Mouse (Mus musculus): ENCODE results near the gene Exoc2.

The Exoc2 gene

DNA sequence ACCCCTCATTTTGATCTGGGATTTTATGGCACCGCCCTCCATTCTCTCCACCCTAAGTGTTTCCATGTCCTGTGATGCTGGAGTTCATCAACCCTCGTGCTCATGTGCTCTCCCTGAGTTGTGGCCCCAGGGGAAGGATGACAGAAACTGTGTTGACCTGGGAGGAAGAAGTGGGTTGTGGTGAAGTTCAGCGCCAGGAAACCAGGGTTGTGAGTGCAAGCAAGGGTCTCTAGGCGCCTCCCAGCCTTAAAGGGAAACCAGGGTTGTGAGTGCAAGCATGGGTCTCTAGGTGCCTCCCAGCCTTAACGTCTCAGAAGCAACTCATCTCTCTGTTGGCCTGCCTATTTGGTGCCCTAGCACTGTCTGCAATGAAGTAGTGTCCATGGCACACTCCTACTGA, 160.4 kb downstream of the Exoc2 start:
- DNase-seq = no peak

DNA sequence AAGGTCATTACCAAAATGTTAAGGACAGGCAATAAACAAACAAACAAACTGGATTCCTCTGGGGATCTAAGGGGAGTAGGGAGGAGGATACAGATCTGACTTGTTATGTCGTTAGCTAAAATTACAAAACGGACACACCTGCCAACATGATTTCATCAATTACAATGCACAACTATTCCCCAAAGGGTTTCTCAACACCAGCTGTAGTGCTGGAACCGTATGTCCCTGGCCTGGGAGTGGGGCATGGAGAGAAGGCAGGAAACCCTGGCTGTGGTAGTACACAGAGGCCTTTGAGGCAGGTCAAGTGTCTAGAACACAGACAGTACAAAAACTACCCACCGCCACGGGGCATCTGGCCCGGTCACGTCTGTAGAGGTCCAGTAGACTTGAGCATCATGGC, 164.7 kb downstream of the Exoc2 start:
- DNase-seq = no peak

DNA sequence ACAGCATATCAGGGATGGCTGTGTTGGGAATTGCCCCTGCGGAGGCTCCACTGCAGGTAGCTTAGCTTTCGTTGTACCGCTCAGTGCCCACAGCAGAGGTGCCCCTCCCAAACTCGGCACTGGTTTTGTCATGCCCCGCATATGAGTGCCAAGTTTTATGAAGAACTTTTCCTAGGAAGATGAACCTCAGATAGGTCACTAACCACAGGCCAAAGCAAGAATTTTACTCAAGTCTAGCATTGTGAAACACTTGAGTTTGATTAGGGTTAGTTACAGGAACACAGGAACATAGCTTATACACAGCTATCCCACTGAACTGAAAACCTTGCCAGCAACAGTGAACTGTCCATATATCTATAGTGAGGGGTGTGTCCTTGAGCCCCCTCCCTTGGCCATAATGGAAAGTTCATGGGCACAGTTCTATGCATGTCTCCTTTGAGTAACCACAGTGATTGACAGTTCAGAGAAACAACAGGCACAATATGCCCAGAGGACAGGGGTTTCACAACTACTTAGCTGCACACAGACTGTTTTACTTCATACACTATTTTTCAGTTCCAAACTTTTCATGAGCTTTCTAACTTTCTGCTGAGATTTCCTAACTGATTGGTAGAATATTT, 171.4 kb downstream of the Exoc2 start:
- DNase-seq = no peak

DNA sequence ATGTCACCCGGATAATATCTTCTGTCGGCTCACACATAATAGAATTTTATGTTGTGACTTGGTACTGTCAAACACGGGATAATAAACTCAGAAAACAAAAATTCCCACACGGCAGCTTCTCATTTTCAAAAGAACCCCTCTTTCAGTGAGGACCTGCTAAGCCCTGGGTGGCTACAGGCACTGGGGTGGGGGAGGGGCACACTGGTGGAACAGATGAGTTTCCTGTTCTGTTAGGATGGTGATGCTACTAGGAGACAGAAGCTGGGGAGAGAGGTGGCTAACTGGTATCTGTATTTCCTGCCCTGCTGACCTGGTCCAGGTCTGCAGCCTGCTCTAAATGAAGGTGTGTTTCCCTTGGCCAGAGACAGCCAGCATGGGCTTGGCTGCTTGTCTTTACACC, 172.0 kb downstream of the Exoc2 start:
- no peak for DNase-seq

DNA sequence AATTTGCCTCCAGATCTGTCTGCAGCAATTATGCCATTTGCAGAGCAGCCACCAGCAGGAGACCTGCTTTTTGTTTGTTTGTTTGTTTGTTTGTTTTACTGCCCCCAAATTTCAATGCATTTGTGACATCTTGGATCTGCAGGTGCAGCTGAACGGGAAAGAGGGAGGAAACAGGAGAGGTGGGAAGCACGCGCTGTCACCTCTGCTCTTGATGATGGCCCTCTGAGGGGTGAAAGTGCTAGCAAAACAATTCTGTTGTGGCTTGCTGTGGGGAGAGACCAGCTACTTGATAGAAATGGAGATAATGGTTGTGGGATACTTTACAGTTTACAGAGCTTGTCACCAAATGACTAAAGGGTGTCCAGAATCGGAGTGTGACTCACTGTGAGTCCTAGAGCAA, 177.9 kb downstream of the Exoc2 start:
- no peak for DNase-seq

DNA sequence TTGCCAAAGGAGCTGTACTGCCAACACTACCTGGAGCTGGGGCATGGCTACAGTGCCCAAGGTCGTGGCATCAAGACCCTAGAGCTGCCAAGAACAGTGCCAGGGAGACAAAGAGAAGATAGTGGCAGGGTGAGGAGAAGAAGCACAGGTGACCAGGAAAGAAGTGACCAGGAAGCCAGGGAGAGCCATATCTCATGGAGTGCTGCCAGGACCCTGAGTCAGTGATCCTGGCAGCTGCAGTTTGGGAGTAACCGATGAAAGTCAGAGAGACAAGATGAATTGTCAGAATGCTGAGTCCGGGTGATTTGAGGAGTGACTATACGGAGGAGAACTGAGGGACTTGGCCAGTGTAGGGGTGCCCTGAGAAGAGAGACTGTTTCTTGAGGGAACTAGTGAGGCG, 180.3 kb downstream of the Exoc2 start:
- no peak for DNase-seq

DNA sequence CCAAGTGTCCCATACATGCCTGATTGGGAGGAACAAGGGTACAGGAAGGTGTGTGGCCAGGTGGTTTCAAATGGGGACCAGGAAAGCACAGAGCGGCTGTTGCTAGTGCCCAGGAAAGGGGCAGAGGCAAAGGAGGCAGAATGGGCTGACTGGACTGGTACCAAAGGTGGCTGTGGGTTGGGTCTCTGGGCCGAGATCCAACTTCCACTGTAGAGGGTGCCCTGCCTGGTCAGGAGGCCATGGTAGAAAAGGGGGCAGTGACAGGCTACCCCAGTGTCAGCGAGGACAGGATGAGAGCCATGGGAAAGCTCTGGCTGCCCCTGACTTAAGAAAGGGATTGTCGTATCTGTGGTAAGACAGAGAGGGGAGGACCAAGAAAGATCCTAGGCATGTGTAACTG, 180.7 kb downstream of the Exoc2 start:
- DNase-seq = no peak

DNA sequence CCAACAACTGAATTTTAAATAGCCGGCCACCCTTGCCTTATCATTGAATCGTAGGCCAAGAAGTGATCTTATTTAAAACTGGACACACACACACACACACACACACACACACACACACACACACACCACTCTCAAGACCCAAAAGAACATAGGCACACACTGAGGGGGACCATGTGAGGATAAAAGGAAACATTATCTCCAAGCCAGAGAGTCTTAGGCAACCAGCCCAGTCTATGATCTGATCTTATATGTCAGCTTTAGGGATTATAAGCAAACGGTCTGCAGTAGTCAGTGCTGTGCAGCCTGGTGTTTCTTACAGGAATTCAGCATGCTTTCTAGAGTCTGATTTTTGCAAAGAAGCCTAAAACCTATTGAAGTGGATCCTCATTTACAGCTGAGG, 181.2 kb downstream of the Exoc2 start:
- no peak for DNase-seq

DNA sequence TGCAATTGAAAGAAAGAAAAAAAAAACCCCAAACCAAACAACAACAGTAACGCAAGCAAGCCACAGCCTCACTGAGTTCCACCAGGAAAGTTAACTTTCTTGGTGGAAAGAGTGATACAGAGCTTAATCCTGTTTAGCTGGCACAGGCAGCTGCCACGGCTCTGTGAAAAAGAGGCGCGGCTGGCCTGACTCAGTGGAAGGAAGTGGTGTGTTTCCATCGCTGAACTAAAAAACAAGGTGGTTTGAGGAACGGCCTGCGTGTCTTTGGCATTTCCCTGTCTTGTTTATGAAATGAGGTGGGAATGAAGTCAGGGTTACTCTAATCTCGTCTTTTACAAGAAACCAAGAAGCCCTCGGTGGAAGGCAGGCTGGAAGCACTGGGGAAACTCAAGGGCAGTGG, 181.6 kb downstream of the Exoc2 start:
- DNase-seq = no peak

DNA sequence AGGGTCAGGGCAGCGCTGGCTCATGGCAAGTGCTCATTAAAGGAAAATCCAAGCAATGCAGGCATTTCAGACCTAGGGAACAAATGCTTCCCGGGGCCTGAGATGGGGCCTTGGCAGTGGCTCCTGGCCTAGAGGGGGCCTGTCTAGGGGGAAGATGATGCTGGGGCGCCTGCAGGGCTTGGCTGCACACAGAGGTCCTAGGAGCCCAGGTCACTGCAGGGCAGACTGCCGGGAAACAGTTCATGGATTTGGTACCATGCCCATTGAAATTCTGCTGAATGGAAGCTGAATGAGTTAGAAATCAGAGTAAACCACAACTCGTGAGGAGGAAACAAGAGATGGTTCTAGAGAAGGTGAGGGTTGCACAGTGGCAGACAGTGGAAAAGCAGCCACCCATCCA, 183.9 kb downstream of the Exoc2 start:
- DNase-seq = no peak

DNA sequence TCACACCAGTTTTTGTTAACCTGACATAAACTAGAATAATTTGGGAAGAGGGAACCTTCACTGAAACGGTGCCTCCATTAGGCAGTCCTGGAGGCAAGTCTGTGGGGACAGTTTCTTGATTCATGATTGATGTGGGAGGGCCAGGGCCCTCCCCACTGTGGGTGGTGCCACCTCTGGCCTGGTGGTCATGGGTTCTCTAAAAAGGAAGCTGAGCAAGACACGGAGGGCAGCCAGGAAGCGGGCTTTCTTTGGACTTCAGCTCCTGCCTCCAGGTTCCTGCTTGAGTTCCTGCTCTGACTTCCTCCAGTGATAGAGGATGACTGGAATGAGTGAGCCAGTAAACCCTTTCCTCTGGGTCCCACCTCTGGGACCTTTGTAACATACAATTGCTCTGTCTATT, 185.5 kb downstream of the Exoc2 start:
- no peak for DNase-seq

DNA sequence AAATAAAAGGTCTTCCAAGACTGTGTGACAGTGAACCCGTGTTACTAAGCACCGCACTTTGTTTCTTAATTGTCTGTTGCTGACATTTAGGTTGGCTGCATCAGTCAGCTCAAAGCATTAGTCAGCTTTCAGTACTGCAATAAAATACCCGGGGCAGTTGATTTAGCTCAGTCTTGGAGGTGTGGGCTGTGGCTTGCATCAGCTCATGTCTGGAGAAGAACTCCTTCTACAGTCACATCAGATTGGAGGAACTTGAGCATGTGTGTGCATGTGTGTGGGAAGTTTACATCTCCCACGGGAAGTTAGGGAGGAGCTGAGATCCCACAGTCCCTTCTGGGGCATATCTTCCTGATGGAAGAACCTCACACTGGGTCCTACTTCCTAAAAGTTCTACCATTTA, 185.9 kb downstream of the Exoc2 start:
- DNase-seq = no peak

DNA sequence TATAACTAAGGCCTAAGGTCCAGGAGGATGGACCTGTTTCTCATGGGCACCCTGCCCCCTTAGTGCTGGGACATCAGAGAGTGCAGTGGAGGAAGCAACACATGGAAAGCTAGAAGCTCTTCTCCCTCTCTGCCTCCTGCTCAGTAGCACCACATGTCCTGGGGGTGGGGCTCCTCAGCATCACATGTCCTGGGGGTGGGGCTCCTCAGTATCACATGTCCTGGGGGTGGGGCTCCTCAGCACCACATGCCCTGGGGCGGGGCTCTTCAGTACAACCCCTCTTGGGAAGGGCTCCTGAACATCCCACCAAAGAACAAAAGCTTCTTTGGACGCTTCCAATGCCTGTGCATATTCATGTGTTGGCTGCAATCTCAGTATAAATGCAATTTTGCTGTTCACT, 186.3 kb downstream of the Exoc2 start:
- DNase-seq = no peak

DNA sequence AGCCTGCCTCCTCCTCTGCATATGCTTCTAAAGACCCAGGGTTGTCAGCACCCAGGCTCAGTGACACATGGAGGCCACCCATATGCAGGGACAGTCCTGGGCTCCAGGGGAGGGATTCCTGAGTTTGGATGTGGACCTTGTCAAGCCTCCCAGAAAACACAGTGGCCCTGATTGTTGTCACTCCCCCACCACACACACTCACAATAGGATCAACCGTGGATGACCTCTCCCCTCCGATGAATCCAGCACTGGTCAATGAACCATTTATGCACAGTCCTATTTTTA, 186.9 kb downstream of the Exoc2 start:
- no peak for DNase-seq

DNA sequence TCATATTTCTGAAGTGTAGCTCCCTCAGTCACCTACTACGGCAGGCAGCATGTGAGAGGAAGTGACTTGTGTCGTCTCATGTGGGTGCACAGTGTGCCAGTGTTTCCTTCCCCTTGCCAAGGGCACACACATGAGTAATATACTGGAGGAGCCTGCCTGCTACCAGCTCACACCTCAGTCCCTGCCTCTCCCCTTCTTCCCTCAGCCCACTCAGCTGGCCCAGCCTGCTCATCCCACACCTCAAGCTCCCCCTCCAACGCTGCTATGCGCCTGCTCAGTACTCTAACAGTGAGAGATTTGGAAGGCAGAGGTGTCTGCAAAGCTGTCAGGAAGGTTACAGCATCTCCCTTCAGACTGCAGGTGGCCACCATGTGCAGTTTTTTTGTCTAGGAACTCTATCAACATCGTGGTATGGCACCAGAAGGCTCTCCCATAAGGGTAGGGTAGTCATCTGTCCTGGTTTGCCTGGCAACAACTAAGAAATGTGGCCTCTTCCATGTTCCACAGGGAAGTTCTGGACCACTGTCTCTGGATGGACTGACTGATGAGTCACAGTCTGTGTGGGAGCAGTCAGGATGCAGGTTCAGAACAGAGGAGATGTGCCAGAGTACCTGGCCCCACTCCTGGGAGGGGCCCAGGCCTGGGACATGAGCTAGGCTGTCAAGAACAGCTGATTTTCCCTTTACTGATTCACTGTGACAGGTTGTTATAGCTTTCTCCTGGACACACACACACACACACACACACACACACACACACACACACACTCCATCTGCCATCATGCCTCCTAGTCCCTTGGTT, 187.5 kb downstream of the Exoc2 start:
- no peak for DNase-seq

DNA sequence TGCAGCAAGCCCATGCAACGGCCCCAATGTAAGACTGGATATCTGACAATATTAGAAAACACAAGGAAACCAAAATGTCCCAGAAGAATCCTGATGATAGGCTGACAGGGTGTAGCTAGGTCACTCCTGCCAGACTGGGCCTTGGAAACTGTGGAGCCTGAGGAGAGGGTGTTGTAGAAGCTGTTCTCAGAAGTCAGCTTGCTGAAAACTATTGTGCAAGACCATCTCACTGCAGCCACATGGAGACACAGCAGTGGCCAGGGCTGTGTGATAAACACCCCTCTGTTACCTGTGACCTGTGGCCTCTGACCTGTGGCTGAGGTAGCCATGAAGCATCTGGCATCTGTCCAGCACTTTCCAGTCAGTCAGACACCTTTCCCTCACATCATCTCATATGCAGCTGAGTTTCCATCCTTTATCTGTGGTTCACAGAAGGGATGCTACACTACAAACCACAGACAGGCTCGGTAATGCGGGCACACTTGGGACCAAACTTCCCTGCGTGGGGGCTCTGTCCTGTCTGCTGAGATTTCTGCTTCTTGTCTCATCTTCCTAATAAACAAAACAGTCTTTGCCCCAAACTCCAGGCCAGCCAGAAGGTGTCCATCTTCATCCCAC, 188.4 kb downstream of the Exoc2 start:
- no peak for DNase-seq

DNA sequence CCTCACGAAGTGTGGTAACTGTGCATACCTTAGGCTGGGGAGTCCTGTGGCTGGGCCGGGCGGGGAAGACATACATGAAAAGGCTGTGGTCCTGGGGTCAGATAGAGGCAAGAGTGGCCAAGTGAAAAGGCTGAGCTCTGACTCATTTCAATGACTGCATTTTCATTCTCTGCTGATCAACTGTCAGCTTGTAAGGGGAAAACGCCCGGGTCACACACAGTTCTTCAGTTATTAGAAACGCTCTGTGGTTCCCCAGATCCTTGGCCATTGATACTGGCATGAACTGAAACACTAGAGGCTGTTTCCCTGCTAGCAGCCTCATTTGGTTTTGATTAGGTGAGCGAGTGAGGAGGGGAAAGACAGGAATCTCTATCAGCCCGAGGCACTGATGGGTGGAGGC, 191.5 kb downstream of the Exoc2 start:
- no peak for DNase-seq

DNA sequence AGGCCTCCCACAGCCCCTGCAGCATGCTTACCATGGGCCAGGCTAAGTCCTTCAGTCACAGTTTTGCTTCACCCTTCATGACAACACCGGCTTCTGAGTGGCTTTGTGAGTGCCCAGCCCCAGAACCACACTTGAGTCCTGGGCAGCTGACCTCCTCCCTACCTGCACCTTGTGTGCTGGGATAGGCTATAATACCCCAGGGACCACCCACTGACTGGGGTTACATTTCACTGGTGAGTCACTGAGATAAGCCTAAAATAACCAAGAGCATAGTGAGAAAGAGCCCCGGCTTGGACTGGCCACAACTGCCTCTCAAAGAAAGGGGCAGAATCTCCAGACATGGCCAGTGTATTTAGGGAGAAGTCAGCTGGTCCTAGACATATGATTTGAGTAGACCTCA, 192.0 kb downstream of the Exoc2 start:
- no peak for DNase-seq

DNA sequence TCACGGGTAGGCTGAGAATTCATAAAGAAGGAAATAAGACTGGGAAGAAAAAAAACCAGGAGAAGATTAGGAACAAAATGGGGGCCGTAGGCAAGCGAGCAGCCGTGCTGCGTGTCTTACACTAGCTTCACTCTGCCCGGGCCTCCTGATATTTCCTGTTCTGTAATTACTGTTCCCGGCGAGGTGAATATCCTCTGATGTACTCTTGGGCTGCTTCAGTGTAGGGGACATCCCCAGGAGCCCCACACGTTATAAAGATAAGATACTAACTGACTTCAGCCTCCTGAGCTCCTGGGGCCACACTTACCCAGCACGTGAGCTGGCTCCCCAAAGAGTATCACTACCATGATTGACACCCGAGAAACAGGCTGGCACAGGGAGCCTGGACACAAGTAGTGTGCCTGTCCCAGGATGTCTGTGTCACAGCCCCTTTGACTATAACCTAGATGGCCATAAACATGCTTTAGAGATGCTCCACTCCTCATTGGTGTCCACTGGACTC, 196.2 kb downstream of the Exoc2 start:
- no peak for DNase-seq

DNA sequence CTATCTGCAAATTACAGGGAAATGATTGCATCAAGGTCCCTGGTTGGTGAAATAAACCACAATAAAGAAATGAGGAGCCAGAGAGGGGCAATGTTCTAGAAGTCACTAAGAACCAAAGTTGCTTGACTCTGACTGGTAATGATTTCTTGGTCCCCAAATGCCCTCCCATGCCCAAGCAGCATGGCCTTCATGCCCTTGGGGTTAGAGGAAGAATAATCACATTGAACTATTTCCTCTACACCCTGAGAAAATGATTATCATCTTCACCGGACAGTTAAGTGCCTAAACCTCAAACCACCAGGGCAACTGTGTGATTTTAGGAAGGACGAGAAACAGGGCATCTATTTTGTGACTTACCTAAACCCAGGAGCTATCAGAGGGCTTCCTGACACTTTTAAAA, 197.9 kb downstream of the Exoc2 start:
- no peak for DNase-seq

DNA sequence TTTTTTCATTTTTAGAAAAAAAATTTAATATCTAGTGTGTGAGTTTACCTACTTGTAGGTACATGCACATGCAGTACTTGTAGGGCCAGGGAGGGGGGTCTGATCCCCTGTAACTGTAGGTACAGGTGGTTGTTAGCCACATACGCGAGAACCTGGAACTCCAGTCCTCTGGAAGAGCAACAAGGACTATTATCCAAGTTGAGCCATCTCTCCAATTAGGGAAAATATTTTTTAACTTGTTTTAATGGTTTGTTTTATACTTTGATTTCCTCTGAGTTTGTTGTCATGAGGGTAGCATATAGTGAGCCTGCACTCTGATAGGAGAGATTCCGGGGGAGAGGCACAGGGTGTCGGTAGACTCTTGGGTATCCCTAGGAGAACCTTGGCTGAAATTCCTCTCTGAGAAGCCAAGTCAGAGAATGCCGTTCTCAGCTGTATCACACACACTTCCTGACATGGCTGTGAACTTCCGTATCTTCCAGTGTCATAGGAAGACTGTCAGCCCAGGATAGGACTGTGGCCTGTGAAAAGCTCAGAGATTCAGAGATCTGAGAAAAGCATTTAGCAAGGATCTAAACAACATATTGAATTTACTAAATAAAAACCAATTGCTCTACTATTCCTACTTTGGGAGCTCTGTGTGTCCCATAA, 206.3 kb downstream of the Exoc2 start:
- DNase-seq = no peak

DNA sequence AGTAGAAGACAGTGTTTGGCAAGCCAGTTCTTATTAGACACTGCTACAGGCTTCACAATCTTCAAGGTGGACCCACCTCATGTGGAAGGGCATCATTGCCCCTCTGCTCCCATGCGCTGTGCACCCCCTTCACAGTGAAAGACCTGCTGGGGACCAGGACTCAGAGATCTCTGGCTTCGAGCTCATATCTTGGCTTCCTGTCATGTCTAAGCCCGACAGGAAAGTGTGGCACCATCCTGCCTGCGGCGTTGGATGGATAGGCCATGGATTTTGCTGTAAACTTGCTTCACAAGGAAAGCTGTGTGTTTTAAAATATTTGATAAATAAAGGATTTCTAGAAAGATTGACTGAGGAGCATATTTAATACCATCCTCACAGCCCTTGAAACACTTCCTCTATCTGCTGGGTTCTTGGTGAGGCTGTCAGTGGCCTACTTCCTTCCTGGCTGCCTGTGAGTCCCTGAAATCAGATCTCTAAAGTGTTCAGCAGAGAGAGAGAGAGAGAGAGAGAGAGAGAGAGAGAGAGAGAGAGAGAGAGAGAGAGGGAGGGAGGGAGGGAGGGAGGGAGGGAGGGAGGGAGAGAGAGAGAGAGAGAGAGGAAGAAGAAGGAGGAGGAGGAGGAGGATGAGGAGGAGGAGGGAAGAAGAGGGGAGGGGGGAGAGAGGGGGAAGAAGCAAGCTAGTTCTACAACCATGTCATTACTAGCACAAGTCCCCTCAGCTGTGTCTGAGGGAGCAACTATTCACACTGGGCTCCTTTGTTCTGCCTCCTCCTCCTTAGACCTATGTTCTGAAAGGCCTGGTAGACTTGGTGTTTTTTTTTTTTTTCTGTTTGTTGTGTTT, 207.0 kb downstream of the Exoc2 start:
- no peak for DNase-seq

DNA sequence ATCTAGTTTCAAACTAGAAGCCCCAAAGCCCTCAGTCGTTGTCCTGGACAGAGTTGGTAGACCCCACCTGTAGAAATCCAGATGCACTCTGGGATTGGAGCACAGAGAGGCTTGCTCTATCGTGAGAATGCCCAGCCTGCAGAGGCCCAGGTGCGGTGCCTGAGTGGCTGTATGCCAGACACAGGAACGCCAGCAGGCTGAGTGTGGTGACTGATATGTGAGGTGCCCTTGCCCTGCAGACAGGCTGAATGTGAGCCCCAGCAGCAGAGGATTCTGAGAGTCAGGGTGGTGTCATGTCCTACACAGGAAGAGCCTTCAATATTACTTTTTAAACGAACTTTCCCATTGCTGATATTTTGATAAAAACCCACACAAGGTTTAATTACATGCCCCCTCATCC, 208.0 kb downstream of the Exoc2 start:
- no peak for DNase-seq

All from kidney, adult 18-20 months (tissue).